Mouse (Mus musculus) layer of hippocampus, adult 9-10 months (tissue): ENCODE measurements around the gene Hey2.

Source experiments
- DNase-seq: peaks from one replicate; pipeline ENCODE4 v3.0.0; 2022; ENCODE audit warnings: low spot score

The Hey2 gene

DNA sequence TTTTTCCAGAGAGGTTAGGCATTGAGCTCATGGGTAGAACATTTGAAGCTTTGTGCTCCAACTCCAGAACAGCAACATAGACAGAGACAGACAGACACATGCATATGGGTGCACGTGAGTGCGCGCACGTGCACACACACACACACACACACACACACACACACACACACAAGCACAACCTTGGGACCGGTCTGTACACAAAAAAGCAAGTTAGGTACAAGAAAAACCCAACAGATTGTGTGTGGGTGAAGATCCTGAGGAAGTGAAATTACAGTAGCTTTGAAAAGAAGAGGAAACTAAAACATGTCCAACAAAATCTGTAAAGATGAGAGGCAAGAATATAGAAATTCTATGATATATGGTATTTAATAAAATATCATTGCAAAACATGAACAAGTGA lies 53.1 kb downstream of the Hey2 start:
- no peak for DNase-seq

DNA sequence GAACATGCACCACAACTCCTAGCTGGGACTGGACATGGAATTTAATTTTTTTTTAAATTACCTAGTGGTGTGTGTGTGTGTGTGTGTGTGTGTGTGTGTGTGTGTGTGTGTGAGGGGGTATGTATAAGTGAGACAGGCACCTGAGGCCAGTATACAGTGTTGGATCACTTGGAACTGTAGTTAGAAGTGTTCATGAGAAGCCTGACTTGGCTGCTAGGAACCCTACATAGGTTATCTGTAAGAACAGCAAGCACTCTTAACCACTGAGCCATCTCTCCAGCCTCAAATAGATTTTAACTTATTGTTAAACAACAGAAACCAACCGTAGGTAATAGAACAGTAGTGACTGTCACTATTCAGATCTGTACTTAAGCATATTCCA lies 54.3 kb downstream of the Hey2 start:
- DNase-seq, result no peak

DNA sequence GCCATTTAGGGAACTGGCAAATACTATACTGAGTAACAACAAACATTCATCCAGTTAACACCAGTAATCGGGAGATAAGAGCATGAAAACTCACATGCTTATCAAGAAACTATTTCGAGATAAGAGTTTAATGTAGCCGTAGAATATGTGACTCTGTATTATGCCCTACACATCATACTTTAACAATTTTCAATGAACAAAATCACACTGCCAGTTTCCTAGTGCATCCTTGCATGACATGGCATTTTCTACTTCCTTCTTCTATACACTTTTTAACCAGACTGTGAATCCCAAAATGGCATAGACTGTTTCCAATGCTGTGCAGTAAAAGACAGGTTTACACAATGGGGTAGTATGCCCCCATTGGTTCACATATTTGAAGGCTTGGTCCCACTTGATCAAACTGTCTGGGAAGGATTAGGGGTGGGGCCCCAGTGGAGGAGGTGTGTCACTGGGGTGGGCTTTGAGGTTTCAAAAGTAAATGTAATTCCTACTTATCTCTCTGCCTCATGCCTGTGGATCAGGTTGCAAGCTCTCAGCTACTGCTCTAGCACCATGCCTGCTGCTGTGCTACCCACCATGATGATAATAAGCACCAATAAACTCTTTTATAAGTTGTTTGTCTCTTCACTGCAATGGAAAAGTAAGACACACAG lies 54.8 kb downstream of the Hey2 start:
- no peak for DNase-seq

DNA sequence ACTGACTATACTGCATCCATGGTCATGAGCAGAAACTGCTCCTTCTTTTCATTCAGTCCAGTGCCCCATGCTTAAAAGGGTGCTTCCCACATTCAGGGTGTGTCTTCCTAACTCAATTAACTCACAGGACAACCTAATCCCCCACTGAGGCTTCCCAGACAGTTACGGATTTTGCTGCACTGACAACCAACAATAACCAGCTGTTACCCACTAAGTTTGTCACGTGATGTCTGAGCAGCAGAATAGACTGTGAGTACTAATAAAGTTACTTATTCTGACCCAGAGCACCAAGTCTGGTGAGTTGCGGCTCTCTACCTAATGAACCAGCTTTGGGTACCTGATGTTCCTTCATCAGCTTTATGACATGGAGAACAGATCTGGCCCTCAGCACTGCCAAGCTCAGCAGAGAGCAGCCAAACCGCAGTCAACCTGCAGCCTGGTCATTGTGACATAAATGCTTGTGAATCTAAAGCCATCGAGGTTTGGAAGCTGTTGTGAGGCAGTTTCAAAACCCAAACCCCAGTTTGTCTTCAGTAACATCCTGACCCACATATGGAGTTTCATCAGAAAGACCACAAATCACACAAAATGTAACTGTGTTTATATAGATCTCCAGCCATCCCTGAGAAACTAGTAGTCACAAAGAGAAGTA lies 56.4 kb downstream of the Hey2 start:
- DNase-seq, result no peak
